Mouse (Mus musculus): ENCODE data around the gene Hsd17b11.

- TF ChIP-seq CTCF (IDR thresholded peaks at IDR 0.05; ENCODE audit: extremely low read depth, insufficient read depth, low read length) (no peak), POLR2A (IDR thresholded peaks at IDR 0.05; ENCODE audit: extremely low read depth, insufficient read depth, low read length) (no peak)
These were observed 43.7 kb downstream of the Hsd17b11 start for GRCm38 (mm10) chr5:103977907-103978570.
